Mouse (Mus musculus): ENCODE results near the gene Ptgis.

Gene Ptgis

GRCm38 (mm10) chr2:167263040-167263810 lies 22.8 kb upstream of the Ptgis start:
- DNase-seq (ENCODE audit: low spot score) = no peak

- no peak for DNase-seq (ENCODE audit: low spot score)
Observed at GRCm38 (mm10) chr2:167262433-167262832, 22.0 kb upstream of the Ptgis start.

DNA sequence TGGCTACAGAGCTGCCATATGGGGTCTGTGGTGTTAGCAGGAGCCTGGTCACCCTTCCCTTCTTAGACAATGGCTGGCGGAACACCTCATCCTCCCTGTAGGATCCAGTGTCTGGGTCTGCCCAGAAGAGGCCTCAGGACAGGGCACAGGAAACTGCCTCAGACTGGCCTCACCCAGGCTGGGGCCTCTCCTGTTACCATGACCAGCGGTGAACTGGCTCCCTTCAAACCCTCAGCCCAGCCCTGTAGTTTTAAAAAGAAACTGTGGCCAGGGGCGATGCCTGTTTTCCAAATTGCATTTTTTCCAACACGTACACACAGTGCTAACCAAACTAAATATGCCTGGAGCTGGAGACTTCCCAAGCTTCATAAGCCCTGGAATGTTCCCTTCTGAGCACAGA lies 20.7 kb upstream of the Ptgis start:
- no peak for DNase-seq (ENCODE audit: low spot score)

- DNase-seq (ENCODE audit: low spot score) = no peak
Observed at GRCm38 (mm10) chr2:167257790-167258189, 17.4 kb upstream of the Ptgis start.

- DNase-seq (ENCODE audit: low spot score) = no peak
Observed at GRCm38 (mm10) chr2:167254808-167255207, 14.4 kb upstream of the Ptgis start.

DNA sequence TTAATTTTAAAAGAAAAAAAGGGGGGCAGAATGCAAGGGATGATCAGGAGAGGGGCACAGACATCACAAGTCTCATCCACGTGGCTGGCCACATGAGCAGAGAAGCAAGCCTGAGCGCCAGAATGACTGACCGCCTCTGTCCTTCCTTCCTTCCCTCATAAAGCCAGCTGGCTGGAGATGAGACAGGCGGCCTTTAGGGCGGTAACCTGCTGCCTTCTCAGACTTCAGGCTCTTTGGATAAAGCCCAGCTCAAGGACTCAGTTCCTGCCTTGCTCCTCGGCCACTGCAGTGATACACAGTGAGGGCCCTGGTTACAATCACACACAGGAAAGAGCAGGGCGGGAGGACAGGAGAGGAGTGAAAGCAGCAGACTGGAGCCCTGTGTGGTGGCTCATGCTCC lies 13.8 kb upstream of the Ptgis start:
- DNase-seq (ENCODE audit: low spot score) = no peak

DNA sequence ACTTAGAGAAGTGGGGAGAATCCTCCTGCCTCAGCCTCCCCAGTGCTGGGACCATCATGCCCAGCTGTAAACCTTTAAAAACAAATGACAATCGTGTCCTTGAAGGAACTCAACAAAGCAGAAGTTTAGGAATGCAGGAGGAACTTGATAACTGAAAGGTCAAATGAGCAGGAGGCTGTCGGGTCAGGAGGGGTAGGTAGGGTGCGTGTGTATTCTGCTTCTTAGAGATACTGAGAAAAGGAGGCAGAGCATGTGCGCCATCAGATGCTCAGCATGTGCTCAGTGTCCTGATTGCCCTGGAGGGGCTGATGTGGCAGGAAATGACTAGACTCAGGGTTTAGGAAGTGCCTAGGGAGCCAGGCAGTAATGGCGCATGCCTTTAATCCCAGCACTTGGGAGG lies 13.1 kb upstream of the Ptgis start:
- DNase-seq (ENCODE audit: low spot score) = no peak

GRCm38 (mm10) chr2:167252057-167252687 lies 11.8 kb upstream of the Ptgis start:
- DNase-seq (ENCODE audit: low spot score) = no peak

- DNase-seq (ENCODE audit: low spot score) = no peak
Observed at GRCm38 (mm10) chr2:167250736-167251337, 10.4 kb upstream of the Ptgis start.

DNA sequence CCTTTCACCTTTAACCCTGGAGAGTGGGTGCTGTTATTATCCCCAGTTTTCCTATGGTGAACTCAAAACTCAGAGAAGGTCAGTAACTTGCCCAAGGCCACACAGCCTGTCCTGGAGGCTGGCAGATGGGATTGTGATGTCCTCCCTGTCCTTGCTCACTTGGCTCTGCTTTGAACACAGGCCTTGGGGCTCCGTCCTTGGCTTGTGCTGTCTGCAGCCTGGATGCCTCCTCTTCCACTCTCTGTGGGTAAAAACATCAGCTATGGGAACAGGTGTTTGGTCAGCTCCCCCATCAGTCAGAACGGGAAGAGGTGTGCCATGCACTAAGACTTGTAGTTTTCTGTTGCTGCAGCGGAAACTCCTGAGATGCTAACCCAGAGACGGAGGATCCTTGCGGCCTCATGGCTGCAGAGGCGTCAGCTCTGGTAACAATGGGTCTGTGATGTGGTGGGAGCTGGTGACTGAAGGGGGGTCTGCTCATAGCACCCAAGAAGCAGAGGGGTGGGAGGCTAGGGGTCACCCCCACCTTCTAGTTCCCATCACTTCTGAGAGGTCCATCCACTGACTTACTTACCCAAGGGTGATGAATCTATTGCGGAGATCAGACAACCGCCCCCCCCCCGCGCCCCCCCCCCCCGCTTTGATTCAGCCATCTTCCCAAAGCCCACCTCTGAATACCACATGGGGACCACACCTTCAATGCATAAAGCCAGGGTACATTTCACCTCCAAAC lies 9.8 kb upstream of the Ptgis start:
- no peak for DNase-seq (ENCODE audit: low spot score)

DNA sequence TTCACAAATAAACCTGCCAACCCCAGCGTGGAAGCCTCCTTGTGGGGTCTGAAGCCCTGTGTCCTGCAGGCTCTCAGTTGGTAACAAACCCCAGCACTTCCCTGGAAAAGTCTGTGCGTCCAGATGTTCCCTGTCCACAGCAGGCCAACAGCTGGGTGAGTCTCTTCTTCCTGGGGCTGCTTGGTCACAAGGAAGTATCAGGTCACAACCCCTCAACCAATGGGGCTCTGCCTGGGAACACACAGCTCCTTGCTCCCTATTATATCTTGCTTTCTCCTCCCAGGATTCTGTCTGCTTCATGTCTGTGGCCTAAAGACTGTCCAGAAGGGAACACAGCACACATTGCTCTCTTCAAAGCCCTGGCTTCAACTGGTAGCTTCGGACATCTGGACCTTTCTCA lies 9.2 kb upstream of the Ptgis start:
- DNase-seq (ENCODE audit: low spot score) = no peak

GRCm38 (mm10) chr2:167247823-167248222 lies 7.4 kb upstream of the Ptgis start:
- no peak for DNase-seq (ENCODE audit: low spot score)

- DNase-seq (ENCODE audit: low spot score) = no peak
Observed at GRCm38 (mm10) chr2:167246704-167247103, 6.3 kb upstream of the Ptgis start.

DNA sequence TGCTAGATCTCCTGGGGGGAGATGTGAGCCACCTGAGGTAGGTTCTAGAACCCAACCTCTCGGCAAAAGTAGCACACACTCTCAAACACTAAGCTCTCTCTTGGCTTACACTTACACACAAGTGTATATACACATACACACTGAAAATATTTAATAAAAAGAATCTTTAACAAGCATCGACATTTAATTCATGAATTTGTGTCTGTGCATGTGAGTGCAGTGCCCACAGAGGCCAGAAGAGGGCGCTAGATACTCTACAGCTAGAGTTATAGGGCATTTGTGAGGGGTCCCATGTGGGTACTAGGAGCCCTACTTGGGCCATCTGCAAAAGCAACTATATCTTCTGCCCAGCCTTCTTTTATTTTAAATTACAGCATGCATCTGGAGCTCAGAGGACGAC lies 4.5 kb upstream of the Ptgis start:
- DNase-seq (ENCODE audit: low spot score) = no peak

GRCm38 (mm10) chr2:167243831-167244563 lies 3.6 kb upstream of the Ptgis start:
- DNase-seq (ENCODE audit: low spot score) = no peak

DNA sequence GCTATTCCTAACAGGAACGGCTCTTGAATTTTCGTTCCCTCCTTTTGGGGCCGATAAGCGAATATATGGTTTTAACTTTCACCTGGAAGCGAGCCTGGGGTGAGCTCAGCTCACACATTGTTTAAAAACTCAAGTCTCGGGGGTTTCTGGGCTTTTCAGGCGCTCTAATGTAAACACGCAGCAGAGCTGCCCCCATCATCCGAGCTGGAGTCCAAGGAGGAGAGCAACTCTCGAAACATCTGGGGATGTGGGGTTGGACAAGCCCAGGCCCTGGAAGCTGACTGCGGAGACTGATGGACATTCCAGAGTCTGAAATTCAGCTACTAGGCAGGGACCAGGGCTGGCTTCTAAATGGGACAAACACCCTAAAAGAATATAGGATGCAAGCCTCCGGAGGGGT lies 1.1 kb downstream of the Ptgis start:
- DNase-seq (ENCODE audit: low spot score) = no peak

GRCm38 (mm10) chr2:167237224-167237623 lies 3.2 kb downstream of the Ptgis start:
- no peak for DNase-seq (ENCODE audit: low spot score)

DNA sequence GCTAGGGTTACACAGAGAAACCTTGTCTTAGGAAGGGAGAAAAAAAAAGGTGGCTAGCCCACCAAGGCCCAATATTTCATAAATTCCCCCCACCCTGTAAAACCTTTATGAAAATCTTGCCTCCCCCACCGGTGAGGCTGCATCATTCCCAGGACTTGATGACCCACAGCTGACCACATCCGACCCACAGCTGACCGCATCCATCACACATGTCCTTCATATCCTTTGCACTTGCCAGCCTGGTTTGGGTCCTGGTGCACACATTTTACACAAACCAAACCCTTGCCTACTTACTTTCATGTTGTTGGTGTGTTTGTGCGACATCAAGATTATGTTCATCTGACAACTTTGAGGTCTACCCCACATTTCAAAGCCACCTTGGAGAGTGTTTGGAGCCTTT lies 4.2 kb downstream of the Ptgis start:
- DNase-seq (ENCODE audit: low spot score) = no peak

GRCm38 (mm10) chr2:167235338-167236018 lies 4.9 kb downstream of the Ptgis start:
- no peak for DNase-seq (ENCODE audit: low spot score)

DNA sequence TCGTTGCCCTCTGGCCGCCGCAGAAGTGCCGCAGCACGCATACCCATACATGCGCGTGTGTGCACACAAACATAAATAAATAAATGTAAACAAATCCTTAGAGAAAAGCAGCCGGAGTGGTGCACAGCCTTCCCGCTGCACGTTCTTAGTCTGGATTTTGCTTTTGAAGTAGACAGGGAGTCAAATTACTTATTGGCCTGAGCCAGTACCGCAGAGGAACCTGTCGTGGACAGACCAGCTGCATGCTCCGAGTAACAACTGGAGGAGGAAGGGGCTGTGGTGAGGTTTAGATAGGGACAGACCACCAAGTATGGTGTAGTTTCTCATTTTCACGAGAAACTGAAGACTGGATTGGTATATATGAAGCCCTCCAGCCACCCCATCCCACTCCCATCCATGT lies 6.6 kb downstream of the Ptgis start:
- no peak for DNase-seq (ENCODE audit: low spot score)

- DNase-seq (ENCODE audit: low spot score) = no peak
Observed at GRCm38 (mm10) chr2:167233009-167233335, 7.4 kb downstream of the Ptgis start.

Measured in layer of hippocampus, adult 11-12 months (tissue).